Mouse (Mus musculus): Measurements from ENCODE around the gene Fgfr2.

- no peak for TF ChIP-seq CTCF (IDR thresholded peaks at IDR 0.05)
- TF ChIP-seq EP300 (IDR thresholded peaks at IDR 0.05): no peak
Observed at GRCm38 (mm10) chr7:130520812-130521422, 2602.2 kb downstream of the Fgfr2 start.
